Mouse (Mus musculus) E14TG2a.4 (cell line): ENCODE data around the gene Hmga1.

Experiments
- H3K27me3 ChIP-seq: 2 replicates; pipeline ENCODE4 v1.6.1; 2014; ENCODE audit warnings: low read length, control low read depth; ENCODE audit not compliant: insufficient read depth
- H3K36me3 ChIP-seq: 2 replicates; pipeline ENCODE4 v1.6.1; 2014; ENCODE audit warnings: low read length, control low read depth; ENCODE audit not compliant: insufficient read depth
- H3K4me1 ChIP-seq: replicated peaks from 2 replicates; pipeline ENCODE4 v1.6.1; 2014; ENCODE audit warnings: low read depth, low read length, control low read depth
- H3K4me3 ChIP-seq: replicated peaks from 2 replicates; pipeline ENCODE4 v1.5.1; 2014; ENCODE audit warnings: mild to moderate bottlenecking, low read length
- H3K9me3 ChIP-seq: 2 replicates; pipeline ENCODE4 v1.6.1; 2014; ENCODE audit warnings: low read length, control low read depth
- CTCF ChIP-seq: conservative IDR thresholded peaks from 2 replicates; pipeline ENCODE4 v1.5.1; 2014; ENCODE audit warnings: low read length
- NANOG ChIP-seq: IDR thresholded peaks from 2 replicates; pipeline ENCODE4 v1.6.1; 2014; ENCODE audit warnings: borderline replicate concordance, low read length, mixed read lengths
- POU5F1 ChIP-seq: IDR thresholded peaks from 2 replicates; pipeline ENCODE4 v1.6.1; 2014; ENCODE audit warnings: low read length, borderline replicate concordance

Gene Hmga1

DNA sequence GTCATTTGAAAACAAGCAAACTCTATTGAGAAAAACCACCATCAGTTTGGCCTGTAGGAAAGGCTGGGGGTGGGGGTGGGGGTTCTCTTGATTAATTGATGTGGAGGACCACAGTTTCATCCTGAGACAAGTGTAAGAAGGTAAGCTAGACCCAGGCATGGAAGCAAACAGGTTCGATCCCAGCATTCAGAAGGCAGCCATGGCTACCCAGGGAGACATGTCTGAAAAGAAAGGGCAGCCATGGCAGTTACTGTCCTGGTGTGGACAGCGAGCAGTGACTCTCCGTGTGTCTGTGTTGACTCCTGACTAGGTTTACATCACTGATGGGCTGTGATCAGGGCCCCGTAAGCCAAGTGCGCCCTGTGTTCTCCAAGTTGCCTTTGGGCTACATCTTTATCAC is 35.0 kb upstream of the Hmga1 start, which contains the start of gene Grm4:
Grm4 (minus strand) TSS at position 101 of the 400 bp plus-strand sequence.
- Histone ChIP-seq H3K4me3 (peak within 1 kb of the TSS; percentile 55), H3K4me1 (peaks cover 32% of the 10 kb centered on the region), H3K9me3 (peaks cover 17% of the 10 kb centered on the region)

DNA sequence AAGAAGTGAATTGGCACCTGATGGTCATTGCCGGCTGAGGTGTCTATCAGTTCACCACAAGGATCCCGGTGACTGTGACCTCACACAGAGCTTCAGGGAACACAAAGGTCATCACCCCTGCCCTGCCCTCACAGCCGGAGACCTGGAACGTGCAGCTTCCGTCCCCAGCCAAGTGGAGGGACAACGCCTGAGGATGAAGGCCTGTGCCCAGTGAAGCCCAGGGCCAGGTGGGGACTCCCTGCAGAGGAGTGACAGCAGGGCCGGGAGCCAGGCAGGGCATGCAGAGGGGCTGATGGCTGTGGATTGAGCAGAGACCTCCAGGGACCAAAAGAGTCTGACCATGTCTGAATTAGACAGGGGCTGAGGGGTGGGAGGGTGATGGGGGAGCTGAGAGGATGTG is 33.2 kb upstream of the Hmga1 start:
- no peaks in the 10 kb centered on the region for H3K36me3 ChIP-seq
- no peak overlapping the region for H3K4me3 ChIP-seq
- no peak for TF ChIP-seq CTCF
- no peak for TF ChIP-seq NANOG
- no peak for TF ChIP-seq POU5F1
- H3K4me1 ChIP-seq = peaks cover 23% of the 10 kb centered on the region
- H3K27me3 ChIP-seq = peaks cover 52% of the 10 kb centered on the region
- peaks cover 35% of the 10 kb centered on the region for H3K9me3 ChIP-seq

More for the DNA sequence above, 35.0 kb upstream of the Hmga1 start, which contains the start of gene Grm4:
- Histone ChIP-seq H3K27me3 (peaks cover 70% of the 10 kb centered on the region), H3K36me3 (no peaks in the 10 kb centered on the region)
- TF ChIP-seq POU5F1 (no peak), CTCF (no peak), NANOG (no peak)

DNA sequence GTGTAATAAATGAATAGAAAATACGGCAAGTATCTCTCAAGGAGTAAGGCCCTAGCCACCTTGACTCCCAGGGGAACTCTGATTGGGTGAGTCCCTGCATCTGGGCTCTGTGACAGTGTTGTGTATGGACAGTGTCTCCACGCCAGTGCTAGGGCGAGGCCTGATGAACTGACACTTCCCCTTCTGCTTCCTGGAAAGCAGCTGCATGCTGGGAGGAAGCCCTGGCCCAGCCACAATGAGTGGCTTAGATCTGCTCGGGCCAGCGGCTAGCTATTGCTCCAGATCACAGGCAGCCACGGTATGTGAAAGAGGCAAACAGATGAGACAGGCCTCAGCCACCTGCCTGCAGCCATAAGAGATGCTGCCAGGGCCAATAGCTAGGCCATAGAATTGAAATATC is 29.1 kb upstream of the Hmga1 start:
- no peaks in the 10 kb centered on the region for H3K36me3 ChIP-seq
- peaks cover 76% of the 10 kb centered on the region for H3K9me3 ChIP-seq
- H3K4me3 ChIP-seq = no peak overlapping the region
- H3K4me1 ChIP-seq = no peaks in the 10 kb centered on the region
- TF ChIP-seq CTCF (no peak; the same call in 1 of the 2 replicates), POU5F1 (no peak), NANOG (no peak)
- H3K27me3 ChIP-seq = peaks cover 12% of the 10 kb centered on the region

DNA sequence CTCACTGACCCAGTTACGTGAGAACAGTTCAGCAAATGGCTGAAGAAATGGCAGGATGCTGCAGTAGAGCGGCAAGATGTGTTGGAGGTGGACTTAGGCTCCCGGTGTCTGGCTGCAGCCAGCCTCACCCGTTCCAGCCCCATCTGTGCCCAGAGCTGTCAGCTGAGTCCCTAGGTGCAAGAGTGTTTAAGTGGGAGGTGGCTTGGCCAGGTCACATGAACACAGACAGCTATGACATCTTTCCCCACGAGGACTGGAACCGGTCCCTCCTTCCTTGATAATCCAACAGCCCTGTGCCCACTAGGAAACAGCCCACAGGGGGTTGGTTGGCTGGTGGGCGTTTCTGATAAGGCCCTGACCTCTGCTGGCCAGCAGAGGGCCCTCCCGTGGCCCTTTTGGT is 28.3 kb upstream of the Hmga1 start:
- H3K27me3 ChIP-seq = peaks cover 5% of the 10 kb centered on the region
- H3K36me3 ChIP-seq = no peaks in the 10 kb centered on the region
- no peak overlapping the region for H3K4me3 ChIP-seq
- peaks cover 83% of the 10 kb centered on the region for H3K9me3 ChIP-seq
- H3K4me1 ChIP-seq = no peaks in the 10 kb centered on the region
- TF ChIP-seq NANOG (no peak), CTCF (no peak), POU5F1 (no peak)

DNA sequence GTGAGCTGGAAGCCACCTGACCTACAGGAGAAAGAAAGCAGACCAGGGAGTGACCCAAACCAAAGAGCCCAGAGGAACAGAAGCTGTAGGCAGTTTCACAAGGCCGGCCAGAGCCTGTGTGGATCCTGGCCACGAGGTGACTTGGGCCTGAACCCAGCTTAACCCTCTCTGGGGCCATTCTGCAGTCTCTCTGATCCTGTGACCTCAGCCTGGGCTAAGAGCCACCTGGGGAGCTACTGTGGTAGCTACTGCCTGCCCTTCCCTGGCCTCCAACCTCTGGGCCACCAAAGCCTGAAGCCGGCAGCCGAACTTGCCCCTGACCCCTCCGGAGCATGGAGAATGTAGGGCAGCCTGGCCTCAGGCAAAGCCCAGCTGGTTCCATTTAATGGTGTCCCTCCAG is 27.5 kb upstream of the Hmga1 start:
- Histone ChIP-seq H3K27me3 (peaks cover under 1% of the 10 kb centered on the region; the same call in 1 of the 2 replicates), H3K9me3 (peaks cover 91% of the 10 kb centered on the region), H3K4me3 (no peak overlapping the region), H3K36me3 (no peaks in the 10 kb centered on the region), H3K4me1 (no peaks in the 10 kb centered on the region)
- TF ChIP-seq NANOG = no peak
- TF ChIP-seq CTCF = no peak
- no peak for TF ChIP-seq POU5F1

DNA sequence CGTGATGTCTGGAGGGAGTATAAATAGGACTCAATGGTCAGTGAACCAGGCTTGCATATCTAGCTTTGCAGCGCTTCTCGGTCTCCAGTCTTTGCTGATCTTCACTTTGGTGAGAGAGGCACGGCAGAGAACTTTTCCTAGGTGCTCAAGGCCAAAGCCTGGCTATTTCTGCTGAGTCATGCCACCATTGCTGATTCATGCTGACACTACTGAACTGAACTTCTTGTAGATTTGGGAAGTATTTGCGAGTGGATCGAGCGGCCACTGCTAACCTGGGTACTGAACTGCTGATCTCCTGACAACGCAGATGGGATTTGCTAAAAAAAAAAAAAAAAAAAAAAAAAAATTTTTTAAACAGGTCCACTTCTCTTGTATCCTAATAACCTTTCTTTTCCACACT is 24.2 kb upstream of the Hmga1 start:
- TF ChIP-seq NANOG (no peak), POU5F1 (no peak), CTCF (no peak)
- Histone ChIP-seq H3K4me3 (peak overlapping the region; percentile 32; the same call in 1 of the 2 replicates), H3K4me1 (no peaks in the 10 kb centered on the region), H3K9me3 (peaks cover 85% of the 10 kb centered on the region), H3K27me3 (no peaks in the 10 kb centered on the region), H3K36me3 (no peaks in the 10 kb centered on the region)

GRCm38 (mm10) chr17:27533354-27533753 is 22.9 kb upstream of the Hmga1 start:
- Histone ChIP-seq H3K9me3 (peaks cover 72% of the 10 kb centered on the region), H3K36me3 (no peaks in the 10 kb centered on the region), H3K4me3 (0 out of 2 replicates have a peak overlapping the region, but pooled peaks have one; percentile 1), H3K27me3 (no peaks in the 10 kb centered on the region), H3K4me1 (no peaks in the 10 kb centered on the region; the same call in 1 of the 2 replicates)
- TF ChIP-seq NANOG (no peak), CTCF (no peak), POU5F1 (no peak)

- Histone ChIP-seq H3K4me1 (peaks cover 3% of the 10 kb centered on the region; the same call in 1 of the 2 replicates), H3K9me3 (peaks cover 59% of the 10 kb centered on the region), H3K4me3 (no peak overlapping the region), H3K27me3 (no peaks in the 10 kb centered on the region), H3K36me3 (no peaks in the 10 kb centered on the region)
- TF ChIP-seq POU5F1 (no peak), CTCF (peak; percentile 98)
These were observed 21.6 kb upstream of the Hmga1 start for GRCm38 (mm10) chr17:27534718-27535117.

GRCm38 (mm10) chr17:27541261-27541660 is 15.0 kb upstream of the Hmga1 start:
- no peak for TF ChIP-seq POU5F1
- no peak for TF ChIP-seq NANOG
- no peak for TF ChIP-seq CTCF
- Histone ChIP-seq H3K9me3 (peaks cover 4% of the 10 kb centered on the region; the same call in 1 of the 2 replicates), H3K27me3 (no peaks in the 10 kb centered on the region; the same call in 1 of the 2 replicates), H3K4me1 (peaks cover 31% of the 10 kb centered on the region), H3K36me3 (no peaks in the 10 kb centered on the region), H3K4me3 (no peak overlapping the region)
